Mouse (Mus musculus) ES-E14 (cell line): ENCODE results near the gene Stat5b. TPM values are rescaled to one million over a fixed set of nuclear protein-coding genes. Genes with fewer than 3 reads are reported as not detected.
A peak's percentile ranks its signal among the peaks of the same experiment; 100 is the strongest.

ENCODE experiments used
- DNase-seq: peaks from one replicate; pipeline ENCODE4 v3.0.0-alpha.2; 2013; ENCODE audit warnings: low read depth, low spot score
- H3K27ac ChIP-seq: 2 replicates; pipeline ENCODE4 v1.5.1; 2012; ENCODE audit warnings: low read depth, mild to moderate bottlenecking, low read length, moderate library complexity, mixed read lengths; ENCODE audit not compliant: poor library complexity, insufficient read depth, severe bottlenecking
- H3K36me3 ChIP-seq: 2 replicates; pipeline ENCODE4 v1.6.1; 2012; ENCODE audit warnings: mild to moderate bottlenecking, low read length, moderate library complexity, mixed read lengths; ENCODE audit not compliant: control insufficient read depth, poor library complexity, insufficient read depth, severe bottlenecking
- H3K4me1 ChIP-seq, 2 experiments: fragments of 150-350 bp in 1 of 2; sonication (generic) in 1 of 2; 2 replicates each; pipeline ENCODE4 v1.6.1; 2012; ENCODE audit warnings: low read length in 2 of 2, mild to moderate bottlenecking in 1 of 2, mixed read lengths in 1 of 2; ENCODE audit not compliant: control insufficient read depth in 2 of 2, insufficient read depth in 2 of 2, poor library complexity in 1 of 2
- H3K4me3 ChIP-seq, 2 experiments: fragments of 150-350 bp in 1 of 2; sonication (generic) in 1 of 2; 2 replicates each; pipeline ENCODE4 v1.5.1; 2012; ENCODE audit warnings: low read length in 2 of 2, low read depth in 1 of 2, mild to moderate bottlenecking in 1 of 2, mixed read lengths in 1 of 2; ENCODE audit not compliant: insufficient read depth in 1 of 2, poor library complexity in 1 of 2, severe bottlenecking in 1 of 2
- H3K9ac ChIP-seq: 2 replicates; pipeline ENCODE4 v1.6.1; 2012; ENCODE audit warnings: low read depth, mild to moderate bottlenecking, low read length, mixed read lengths; ENCODE audit not compliant: poor library complexity, insufficient read depth, severe bottlenecking
- H3K9me3 ChIP-seq: fragments of 150-350 bp; sonication (generic); 2 replicates; pipeline ENCODE4 v1.6.1; 2012; ENCODE audit warnings: low read depth, mild to moderate bottlenecking, low read length; ENCODE audit not compliant: control insufficient read depth, insufficient read depth
- CHD2 ChIP-seq: IDR thresholded peaks from 2 replicates; pipeline ENCODE4 v1.6.1; 2014; ENCODE audit warnings: mild to moderate bottlenecking, low read depth, low read length, inconsistent platforms
- HCFC1 ChIP-seq: IDR thresholded peaks from 2 replicates; pipeline ENCODE4 v1.6.1; 2012; ENCODE audit warnings: low read length, inconsistent platforms, borderline replicate concordance; ENCODE audit not compliant: insufficient read depth
- MAFK ChIP-seq: IDR thresholded peaks from 2 replicates; pipeline ENCODE4 v1.6.1; 2014; ENCODE audit warnings: mild to moderate bottlenecking, low read depth, low read length, inconsistent platforms; ENCODE audit not compliant: insufficient read depth
- ZC3H11A ChIP-seq: IDR thresholded peaks from 2 replicates; pipeline ENCODE4 v1.6.1; 2012; ENCODE audit warnings: low read depth, mild to moderate bottlenecking, inconsistent platforms, low read length, borderline replicate concordance
- ZNF384 ChIP-seq: IDR thresholded peaks from 2 replicates; pipeline ENCODE4 v1.6.1; 2012; ENCODE audit warnings: low read depth, low read length, inconsistent platforms
- in situ Hi-C, 2 experiments: fragments of 600-800 bp; cut with MboI; formaldehyde crosslinking; loops; one replicate each; pipeline ENCODE4 v1.15.1; 2025; ENCODE audit warnings: low sequenced_read_pairs in 2 of 2, inconsistent platforms in 1 of 2; ENCODE audit not compliant: unreplicated experiment in 2 of 2
- total RNA-seq: library from RNA; depleted of rRNA; stranded (reverse); fragments of 300-350 nt; gene quantifications from 2 replicates; pipeline ENCODE4 v1.2.3, GENCODE M21; 2012

The Stat5b gene
- total RNA-seq, 1 experiment: 3.4 TPM

DNA sequence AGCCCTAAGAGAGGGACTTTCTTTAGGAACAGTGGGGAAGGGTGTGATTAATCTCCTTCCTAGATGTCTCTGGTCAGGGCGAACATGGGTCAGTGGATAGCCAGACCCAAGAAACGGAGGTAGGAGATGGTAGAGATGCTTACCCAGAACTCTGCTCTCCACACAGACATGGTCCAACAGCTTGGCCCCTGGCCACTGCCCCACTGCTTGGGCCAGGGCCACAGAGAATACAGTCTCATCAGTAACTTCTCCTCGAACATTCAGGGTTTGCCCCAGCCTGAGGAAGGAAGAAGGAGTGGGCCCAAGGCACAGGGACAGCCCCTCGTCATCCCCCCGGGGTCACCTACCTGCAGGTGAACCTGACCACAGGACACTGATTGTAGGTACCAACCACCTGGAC is 82.7 kb downstream of the Stat5b start:
- no peak overlapping the region for H3K9ac ChIP-seq
- H3K4me3 ChIP-seq: no peak overlapping the region
- H3K4me1 ChIP-seq: peaks cover 0 to 2% of the 10 kb centered on the region in 2 experiments; a peak in 1 of 4 replicates
- H3K27ac ChIP-seq: no peak overlapping the region
- TF ChIP-seq ZC3H11A (no peak), MAFK (no peak), CHD2 (no peak), ZNF384 (no peak), HCFC1 (no peak)
- no peak for DNase-seq
- H3K9me3 ChIP-seq: no peaks in the 10 kb centered on the region
- no peaks in the 10 kb centered on the region for H3K36me3 ChIP-seq
- in situ Hi-C loops: no loop called here

GRCm38 (mm10) chr11:100766726-100767125 is 83.8 kb downstream of the Stat5b start:
- no peaks in the 10 kb centered on the region for H3K36me3 ChIP-seq
- H3K4me3 ChIP-seq: no peak overlapping the region
- H3K9ac ChIP-seq: no peak overlapping the region
- TF ChIP-seq ZNF384 (no peak), ZC3H11A (no peak), HCFC1 (no peak)
- no peak overlapping the region for H3K27ac ChIP-seq
- DNase-seq: no peak
- in situ Hi-C loops: no loop called here
- H3K9me3 ChIP-seq: no peaks in the 10 kb centered on the region
- H3K4me1 ChIP-seq: peaks cover 0 to 2% of the 10 kb centered on the region in 2 experiments; a peak in 1 of 4 replicates

DNA sequence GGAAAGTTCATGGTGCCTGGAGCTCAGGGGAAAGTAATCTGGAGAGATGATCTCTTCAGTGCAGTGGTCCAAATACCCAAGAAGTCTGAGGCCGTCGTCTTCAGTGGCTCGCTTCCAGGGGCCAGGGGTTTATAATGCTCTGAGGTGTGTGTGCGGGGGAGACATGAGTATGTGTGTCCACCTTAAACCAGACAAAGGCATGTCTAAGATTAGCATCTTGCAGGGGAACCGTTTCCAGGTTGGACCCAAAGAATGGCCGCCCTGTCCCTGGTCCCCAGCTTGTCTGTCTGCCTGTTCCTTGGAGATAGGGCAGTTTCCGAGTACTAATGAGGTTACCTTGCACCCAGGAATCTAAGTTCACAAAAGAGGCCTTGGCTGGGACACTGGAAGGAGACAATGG is 87.7 kb downstream of the Stat5b start, which contains the start of gene Hcrt:
Hcrt (minus strand) TSS at position 101 of the 400 bp plus-strand sequence.
- Histone ChIP-seq H3K9ac (peak within 1 kb of the TSS; percentile 57), H3K36me3 (no peaks in the 10 kb centered on the region), H3K4me1 (peaks cover 0 to 3% of the 10 kb centered on the region in 2 experiments; a peak in 2 of 4 replicates), H3K9me3 (no peaks in the 10 kb centered on the region), H3K4me3 (peak within 1 kb of the TSS; percentile 60 to 66), H3K27ac (no peak within 1 kb of the TSS)
- in situ Hi-C loops: no loop called here
- no peak for DNase-seq
- no peak for TF ChIP-seq CHD2
- TF ChIP-seq MAFK: no peak
- no peak for TF ChIP-seq HCFC1
- no peak for TF ChIP-seq ZNF384
- no peak for TF ChIP-seq ZC3H11A

DNA sequence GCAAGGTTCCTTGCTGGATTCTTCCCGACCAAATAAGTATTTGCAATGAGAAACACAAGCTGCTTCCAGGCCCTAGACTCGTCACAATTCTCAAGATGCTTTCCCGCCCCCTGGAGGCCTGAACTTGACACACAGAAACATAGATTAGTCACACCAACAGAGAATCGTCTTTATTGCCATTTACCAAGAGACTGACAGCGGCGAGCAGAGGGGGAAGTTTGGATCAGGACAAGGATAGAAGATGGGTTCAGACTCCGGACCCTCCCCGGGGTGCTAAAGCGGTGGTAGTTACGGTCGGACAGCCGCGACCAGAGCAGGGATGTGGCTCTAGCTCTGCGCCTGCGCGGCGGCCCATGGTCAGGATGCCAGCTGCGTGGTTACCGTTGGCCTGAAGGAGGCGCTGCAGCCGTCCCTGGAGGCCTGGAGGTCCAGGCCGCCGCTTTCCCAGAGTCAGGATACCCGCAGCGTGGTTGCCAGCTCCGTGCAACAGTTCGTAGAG is 88.9 kb downstream of the Stat5b start:
- H3K27ac ChIP-seq: no peak overlapping the region
- in situ Hi-C loops: no loop called here

More for the DNA sequence above, 88.9 kb downstream of the Stat5b start:
- Histone ChIP-seq H3K9me3 (no peaks in the 10 kb centered on the region), H3K36me3 (no peaks in the 10 kb centered on the region), H3K9ac (peak overlapping the region; percentile 57), H3K4me3 (peak overlapping the region; percentile 60 to 66), H3K4me1 (peaks cover 0 to 3% of the 10 kb centered on the region in 2 experiments; a peak in 2 of 4 replicates)
- DNase-seq: peak; percentile 87
- TF ChIP-seq HCFC1: no peak
- TF ChIP-seq MAFK: no peak
- no peak for TF ChIP-seq ZNF384
- no peak for TF ChIP-seq CHD2
- TF ChIP-seq ZC3H11A: no peak
